In genomic region chr4:34659012-34659411, GRCm38 (mm10) we compare ENCODE assay signal across 27 mouse cellular contexts.
"Had no signal": no experiment of that assay in that cellular context is flagged by ENCODE, and none has a peak within 500 bp of the region (broad histone marks: within the 10 kb centered on the region; RNA-seq: fewer than 3 reads in every experiment).

No protein-coding gene starts in this region.

- H3K9me3 ChIP-seq: embryonic facial prominence, embryonic 10.5 days; embryonic facial prominence, embryonic 12.5 days; embryonic facial prominence, embryonic 13.5 days; embryonic facial prominence, embryonic 15.5 days; forebrain, embryonic 10.5 days; forebrain, embryonic 12.5 days; forebrain, embryonic 13.5 days; forebrain, embryonic 15.5 days had no signal

- H3K27me3 ChIP-seq: embryonic facial prominence, embryonic 12.5 days; embryonic facial prominence, embryonic 13.5 days; embryonic facial prominence, embryonic 15.5 days; forebrain, embryonic 12.5 days; forebrain, embryonic 13.5 days; forebrain, embryonic 15.5 days had no signal

- DNase-seq: cerebellum, adult 18-20 months; cerebellum, adult 2 months; cerebellum, adult 8-10 months; cerebellum, adult 9-10 months; cerebellum, adult 9-11 months; cerebellum, postnatal 10 days; cerebellum, postnatal 25 days; cerebellum, postnatal 36 days; embryo, embryonic 11 days; forebrain, postnatal 0 days; gastrocnemius, adult 2 months; gastrocnemius, postnatal 10 days; gastrocnemius, postnatal 14 days; gastrocnemius, postnatal 25 days; gastrocnemius, postnatal 36 days; heart, adult 18-20 months had no signal

- H3K9ac ChIP-seq: embryonic facial prominence, embryonic 12.5 days; embryonic facial prominence, embryonic 13.5 days; embryonic facial prominence, embryonic 15.5 days; forebrain, embryonic 12.5 days; forebrain, embryonic 13.5 days; forebrain, embryonic 15.5 days; forebrain, postnatal 0 days had no signal

- H3K4me2 ChIP-seq: embryonic facial prominence, embryonic 12.5 days; embryonic facial prominence, embryonic 13.5 days; embryonic facial prominence, embryonic 15.5 days; forebrain, embryonic 12.5 days; forebrain, embryonic 13.5 days; forebrain, embryonic 15.5 days had no signal

- H3K4me3 ChIP-seq: embryonic facial prominence, embryonic 10.5 days; embryonic facial prominence, embryonic 12.5 days; embryonic facial prominence, embryonic 13.5 days; embryonic facial prominence, embryonic 15.5 days; erythroblast, embryonic 14.5 days; forebrain, embryonic 10.5 days; forebrain, embryonic 12.5 days; forebrain, embryonic 13.5 days; forebrain, embryonic 15.5 days; gastrocnemius, adult 2 months had no signal

- ATAC-seq: forebrain, embryonic 13.5 days; forebrain, embryonic 14.5 days; forebrain, embryonic 15.5 days; forebrain, embryonic 16.5 days; forebrain, postnatal 0 days had no signal

- H3K27ac ChIP-seq: embryonic facial prominence, embryonic 10.5 days; embryonic facial prominence, embryonic 12.5 days; embryonic facial prominence, embryonic 13.5 days; embryonic facial prominence, embryonic 15.5 days; forebrain, embryonic 10.5 days; forebrain, embryonic 12.5 days; forebrain, embryonic 13.5 days; forebrain, embryonic 15.5 days; gastrocnemius, adult 2 months had no signal

- H3K4me1 ChIP-seq: embryonic facial prominence, embryonic 10.5 days; embryonic facial prominence, embryonic 12.5 days; embryonic facial prominence, embryonic 13.5 days; embryonic facial prominence, embryonic 15.5 days; forebrain, embryonic 10.5 days; forebrain, embryonic 12.5 days; forebrain, embryonic 13.5 days; forebrain, embryonic 15.5 days had no signal
